Mouse (Mus musculus): Measurements from ENCODE around the gene Swap70. TPM values are rescaled to one million over a fixed set of nuclear protein-coding genes. Genes with fewer than 3 reads are reported as not detected.

The Swap70 gene
- total and polyA plus RNA-seq, 3 experiments = 56.0 to 233 (median 78.3) TPM

- no peak for ATAC-seq (ENCODE audit: extremely low read depth, insufficient number of reproducible peaks, low FRiP score, poor library complexity, severe bottlenecking)
- H3K36me3 ChIP-seq (replicated peaks) = no peaks in the 10 kb centered on the region
- H3K4me3 ChIP-seq (ENCODE audit: low read depth, low read length) = no peak overlapping the region
- no peaks in the 10 kb centered on the region for H3K4me1 ChIP-seq (ENCODE audit: insufficient read depth, low read depth, low read length)
- H3K27me3 ChIP-seq (ENCODE audit: insufficient read depth, low read length) = peaks cover 12% of the 10 kb centered on the region
- TF ChIP-seq POLR2AphosphoS5 (IDR thresholded peaks at IDR 0.05; ENCODE audit: insufficient replicate concordance, low read depth, low read length) (no peak), CTCF (IDR thresholded peaks at IDR 0.05; ENCODE audit: low read depth, low read length) (no peak), GATA1 (IDR thresholded peaks at IDR 0.05; ENCODE audit: borderline replicate concordance, low read length) (no peak), TAL1 (conservative IDR thresholded peaks at IDR 0.05; ENCODE audit: low read depth, low read length) (no peak), GATA2 (IDR thresholded peaks at IDR 0.05; ENCODE audit: borderline replicate concordance, low read depth, low read length) (no peak)
- H3K9me3 ChIP-seq (replicated peaks) = no peaks in the 10 kb centered on the region; the same call in 1 of the 2 replicates
- DNase-seq (ENCODE audit: low spot score) = no peak
These were observed 95.9 kb downstream of the Swap70 start for GRCm38 (mm10) chr7:110317412-110317811.

DNA sequence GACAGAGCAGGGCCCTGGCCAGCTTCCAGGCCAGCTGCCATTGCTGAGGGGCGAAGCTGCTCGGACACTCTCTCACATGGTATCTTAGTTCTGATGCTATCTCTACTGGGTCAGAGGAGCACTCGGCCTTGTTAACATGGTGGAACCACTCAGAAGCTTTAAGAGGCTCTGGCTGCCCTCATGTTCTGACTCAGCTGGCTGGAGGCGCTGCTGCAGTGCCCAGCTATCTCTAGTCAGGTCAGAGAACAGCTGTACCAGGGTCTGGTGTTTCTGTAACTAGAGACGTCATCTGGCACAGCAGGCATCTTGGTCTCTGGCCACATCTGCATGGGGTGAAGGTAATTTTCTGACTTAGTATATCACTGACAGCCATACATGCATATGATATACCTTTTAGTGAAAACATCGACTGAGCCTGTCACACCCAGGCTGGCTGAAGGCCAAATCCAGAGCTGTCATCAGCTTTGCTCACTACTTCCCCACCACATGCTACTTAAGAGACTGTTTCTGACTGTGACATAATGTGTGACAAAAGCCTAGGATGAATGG is 97.5 kb downstream of the Swap70 start:
- DNase-seq (ENCODE audit: low spot score) (no peak), ATAC-seq (ENCODE audit: extremely low read depth, insufficient number of reproducible peaks, low FRiP score, poor library complexity, severe bottlenecking) (no peak)
- H3K4me3 ChIP-seq (ENCODE audit: low read depth, low read length) = no peak overlapping the region
- H3K36me3 ChIP-seq (replicated peaks) = no peaks in the 10 kb centered on the region
- TF ChIP-seq POLR2AphosphoS5 (IDR thresholded peaks at IDR 0.05; ENCODE audit: insufficient replicate concordance, low read depth, low read length) (no peak), TAL1 (conservative IDR thresholded peaks at IDR 0.05; ENCODE audit: low read depth, low read length) (no peak), GATA2 (IDR thresholded peaks at IDR 0.05; ENCODE audit: borderline replicate concordance, low read depth, low read length) (no peak), CTCF (IDR thresholded peaks at IDR 0.05; ENCODE audit: low read depth, low read length) (no peak), GATA1 (IDR thresholded peaks at IDR 0.05; ENCODE audit: borderline replicate concordance, low read length) (no peak)
- H3K9me3 ChIP-seq (replicated peaks) = no peaks in the 10 kb centered on the region; the same call in 1 of the 2 replicates
- peaks cover 16% of the 10 kb centered on the region for H3K27me3 ChIP-seq (ENCODE audit: insufficient read depth, low read length)
- H3K4me1 ChIP-seq (ENCODE audit: insufficient read depth, low read depth, low read length) = no peaks in the 10 kb centered on the region

DNA sequence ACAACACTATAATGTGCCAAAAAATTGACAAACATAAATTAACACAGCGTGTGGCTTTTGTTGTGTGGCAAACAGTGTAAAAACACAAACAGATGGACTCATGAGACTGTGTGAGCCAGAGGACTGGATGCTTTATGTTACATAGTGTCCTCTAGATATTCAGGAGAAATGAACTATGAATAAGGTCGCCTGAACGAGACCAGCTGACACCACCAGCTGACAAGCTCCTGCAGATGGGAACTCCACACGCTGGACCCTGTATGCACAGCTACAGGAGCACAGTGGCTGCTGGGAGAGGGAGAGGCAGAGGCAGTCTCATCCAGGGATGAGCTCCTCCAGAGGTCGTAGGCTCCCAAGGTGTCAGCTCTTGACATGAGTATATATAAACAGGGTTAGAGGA is 99.6 kb downstream of the Swap70 start:
- TF ChIP-seq GATA1 (IDR thresholded peaks at IDR 0.05; ENCODE audit: borderline replicate concordance, low read length) (no peak), POLR2AphosphoS5 (IDR thresholded peaks at IDR 0.05; ENCODE audit: insufficient replicate concordance, low read depth, low read length) (no peak), GATA2 (IDR thresholded peaks at IDR 0.05; ENCODE audit: borderline replicate concordance, low read depth, low read length) (no peak), TAL1 (conservative IDR thresholded peaks at IDR 0.05; ENCODE audit: low read depth, low read length) (no peak), CTCF (IDR thresholded peaks at IDR 0.05; ENCODE audit: low read depth, low read length) (no peak)
- no peak for DNase-seq (ENCODE audit: low spot score)
- ATAC-seq (ENCODE audit: extremely low read depth, insufficient number of reproducible peaks, low FRiP score, poor library complexity, severe bottlenecking) = no peak
- Histone ChIP-seq H3K4me3 (ENCODE audit: low read depth, low read length) (no peak overlapping the region), H3K27me3 (ENCODE audit: insufficient read depth, low read length) (peaks cover 16% of the 10 kb centered on the region; the same call in 1 of the 2 replicates), H3K9me3 (replicated peaks) (no peaks in the 10 kb centered on the region), H3K36me3 (replicated peaks) (no peaks in the 10 kb centered on the region), H3K4me1 (ENCODE audit: insufficient read depth, low read depth, low read length) (no peaks in the 10 kb centered on the region)

DNA sequence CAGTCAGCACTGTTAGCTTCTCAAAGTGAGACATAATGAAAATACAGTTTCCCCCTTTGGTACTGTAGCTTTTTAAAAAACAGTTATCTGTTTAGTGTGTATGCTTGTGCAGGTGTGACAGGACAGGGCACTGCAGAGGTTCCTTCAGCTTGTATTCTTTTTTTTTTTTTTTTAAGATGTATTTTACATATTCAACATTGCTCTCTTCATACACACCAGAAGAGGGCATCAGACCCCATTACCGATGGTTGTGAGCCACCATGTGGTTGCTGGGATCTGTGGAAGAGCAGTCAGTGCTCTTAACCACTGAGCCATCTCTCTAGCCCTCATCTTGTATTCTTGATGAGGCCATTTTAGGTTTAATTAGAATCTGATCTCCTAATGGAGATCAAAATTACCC is 103.3 kb downstream of the Swap70 start:
- ATAC-seq (ENCODE audit: extremely low read depth, insufficient number of reproducible peaks, low FRiP score, poor library complexity, severe bottlenecking) (no peak), DNase-seq (ENCODE audit: low spot score) (no peak)
- H3K9me3 ChIP-seq (replicated peaks) = no peaks in the 10 kb centered on the region
- H3K4me1 ChIP-seq (ENCODE audit: insufficient read depth, low read depth, low read length) = no peaks in the 10 kb centered on the region
- TF ChIP-seq TAL1 (conservative IDR thresholded peaks at IDR 0.05; ENCODE audit: low read depth, low read length) (no peak), GATA1 (IDR thresholded peaks at IDR 0.05; ENCODE audit: borderline replicate concordance, low read length) (no peak), CTCF (IDR thresholded peaks at IDR 0.05; ENCODE audit: low read depth, low read length) (no peak), POLR2AphosphoS5 (IDR thresholded peaks at IDR 0.05; ENCODE audit: insufficient replicate concordance, low read depth, low read length) (no peak), GATA2 (IDR thresholded peaks at IDR 0.05; ENCODE audit: borderline replicate concordance, low read depth, low read length) (no peak)
- no peaks in the 10 kb centered on the region for H3K36me3 ChIP-seq (replicated peaks)
- peaks cover 21% of the 10 kb centered on the region for H3K27me3 ChIP-seq (ENCODE audit: insufficient read depth, low read length)
- H3K4me3 ChIP-seq (ENCODE audit: low read depth, low read length) = no peak overlapping the region

DNA sequence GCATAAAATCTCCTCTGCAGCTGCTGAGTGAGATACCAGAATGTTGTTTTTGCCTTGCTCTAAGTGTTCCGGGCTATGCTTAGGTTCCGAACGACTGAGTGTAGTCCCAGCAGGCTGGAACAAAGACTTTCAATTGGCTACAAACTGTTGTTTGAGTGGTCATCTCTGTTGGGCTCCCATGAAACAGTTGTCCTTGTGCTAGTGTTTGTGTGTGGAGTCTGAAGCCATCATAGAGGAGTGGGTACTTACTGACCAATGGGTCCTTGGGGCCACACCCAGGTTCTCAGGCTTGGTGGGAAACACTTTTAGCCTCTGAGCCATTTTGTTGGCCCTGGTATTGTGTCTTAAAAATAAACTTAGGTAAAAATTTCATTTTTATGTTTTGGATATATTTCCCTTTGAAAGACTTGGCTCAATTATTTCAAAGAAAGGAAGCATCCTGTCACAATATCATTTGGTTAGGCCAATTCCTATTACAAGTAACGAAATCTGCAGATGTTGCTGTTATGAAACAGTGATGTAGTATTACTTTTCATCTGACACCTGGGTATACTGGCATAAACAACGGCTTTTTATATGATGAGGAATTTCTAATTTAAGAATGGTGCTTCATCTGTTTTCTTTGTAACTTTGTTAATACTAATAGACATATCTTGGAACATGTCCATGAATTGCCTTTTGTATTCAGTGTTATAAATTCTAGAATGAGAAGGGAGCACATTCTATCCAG is 104.0 kb downstream of the Swap70 start:
- TF ChIP-seq POLR2AphosphoS5 (IDR thresholded peaks at IDR 0.05; ENCODE audit: insufficient replicate concordance, low read depth, low read length) = no peak
- no peak for TF ChIP-seq CTCF (IDR thresholded peaks at IDR 0.05; ENCODE audit: low read depth, low read length)
- no peak for TF ChIP-seq GATA1 (IDR thresholded peaks at IDR 0.05; ENCODE audit: borderline replicate concordance, low read length)
- TF ChIP-seq TAL1 (conservative IDR thresholded peaks at IDR 0.05; ENCODE audit: low read depth, low read length) = no peak
- no peak for TF ChIP-seq GATA2 (IDR thresholded peaks at IDR 0.05; ENCODE audit: borderline replicate concordance, low read depth, low read length)
- DNase-seq (ENCODE audit: low spot score) (no peak), ATAC-seq (ENCODE audit: extremely low read depth, insufficient number of reproducible peaks, low FRiP score, poor library complexity, severe bottlenecking) (no peak)
- Histone ChIP-seq H3K4me1 (ENCODE audit: insufficient read depth, low read depth, low read length) (no peaks in the 10 kb centered on the region), H3K9me3 (replicated peaks) (no peaks in the 10 kb centered on the region), H3K27me3 (ENCODE audit: insufficient read depth, low read length) (peaks cover 23% of the 10 kb centered on the region), H3K36me3 (replicated peaks) (no peaks in the 10 kb centered on the region), H3K4me3 (ENCODE audit: low read depth, low read length) (no peak overlapping the region)

Other genes starting within 250 kb of the Swap70 start
- 68.5 and 78.6 TPM in 2 replicates for gene Tmem41b, start 234.8 kb upstream of the Swap70 start, total RNA-seq (2014; fragmentation: Nextera tagmentation)
- 96.3 and 105 TPM in 2 replicates for gene Tmem41b, start 234.8 kb upstream of the Swap70 start, total RNA-seq (2017)
- 20.3 and 22.7 TPM in 2 replicates for gene Tmem41b, start 234.8 kb upstream of the Swap70 start, polyA plus RNA-seq (2012)
- 98.0 and 100 TPM in 2 replicates for gene Ipo7, start 203.4 kb upstream of the Swap70 start, total RNA-seq (2014; fragmentation: Nextera tagmentation)
- 129 and 157 TPM in 2 replicates for gene Ipo7, start 203.4 kb upstream of the Swap70 start, total RNA-seq (2017)
- 69.2 and 78.3 TPM in 2 replicates for gene Ipo7, start 203.4 kb upstream of the Swap70 start, polyA plus RNA-seq (2012)
- gene Zfp143, start 160.5 kb upstream of the Swap70 start, total RNA-seq (2014; fragmentation: Nextera tagmentation) = 31.1 and 53.8 TPM in 2 replicates
- gene Zfp143, start 160.5 kb upstream of the Swap70 start, total RNA-seq (2017) = 34.8 and 36.7 TPM in 2 replicates
- 1.4 and 1.6 TPM in 2 replicates for gene Zfp143, start 160.5 kb upstream of the Swap70 start, polyA plus RNA-seq (2012)
- 82.1 and 86.6 TPM in 2 replicates for gene Wee1, start 99.7 kb upstream of the Swap70 start, total RNA-seq (2014; fragmentation: Nextera tagmentation)
- gene Wee1, start 99.7 kb upstream of the Swap70 start, total RNA-seq (2017) = 21.3 TPM in 2 replicates
- 32.7 and 39.4 TPM in 2 replicates for gene Wee1, start 99.7 kb upstream of the Swap70 start, polyA plus RNA-seq (2012)

All from G1E (cell line).